Comparison of ENCODE assay signal across 14 mouse cellular contexts in the genomic region with DNA sequence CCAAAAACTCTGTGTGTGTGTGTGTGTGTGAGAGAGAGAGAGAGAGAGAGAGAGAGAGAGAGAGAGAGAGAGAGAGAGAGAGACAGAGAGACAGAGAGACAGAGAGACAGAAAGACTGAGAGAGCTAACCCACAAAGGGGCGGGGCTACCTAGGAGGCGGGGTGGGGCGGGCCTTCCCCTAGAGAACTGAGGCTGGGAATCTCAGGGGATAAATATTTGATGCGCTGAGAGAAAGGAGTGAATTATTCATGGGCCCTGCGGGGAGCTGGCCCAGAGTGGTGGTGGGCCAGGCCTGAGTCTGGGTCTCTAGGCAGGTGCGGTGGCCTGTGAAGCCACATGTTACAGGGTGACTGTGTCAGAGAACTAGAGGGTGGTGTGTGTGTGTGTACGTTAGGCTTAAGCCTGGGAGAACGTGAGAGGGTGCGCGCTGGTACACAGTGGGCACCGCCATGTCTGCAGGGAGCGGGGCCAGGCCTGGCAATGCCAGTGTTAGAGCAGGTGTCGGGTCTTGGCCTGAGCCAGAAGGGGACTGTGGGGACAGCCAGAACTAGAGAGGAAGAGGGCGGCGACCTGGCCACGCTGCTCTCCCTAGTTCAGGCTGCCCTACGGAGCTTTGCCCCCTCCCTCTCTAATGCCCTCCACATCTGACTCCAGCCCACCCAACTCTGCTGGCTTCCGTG. TPM values are rescaled to one million over a fixed set of nuclear protein-coding genes. Genes with fewer than 3 reads are reported as not detected.
A peak's percentile ranks its signal among the peaks of the same experiment; 100 is the strongest.
DNase-seq lines count a peak whose midpoint lies in the region; ATAC-seq and TF ChIP-seq lines count a peak whose summit lies in the region.
"Had no signal": no experiment of that assay in that cellular context is flagged by ENCODE, and none has a peak within 500 bp of the region (broad histone marks: within the 10 kb centered on the region; RNA-seq: fewer than 3 reads in every experiment).

No protein-coding gene starts in this region.

- peaks cover 85% of the 10 kb centered on the region for H3K27me3 ChIP-seq in hindbrain, postnatal 0 days (ENCODE audit: insufficient read depth, low read length)
- H3K27me3 ChIP-seq in hindbrain, embryonic 16.5 days (replicated peaks; ENCODE audit: control insufficient read depth, insufficient read depth, low read length): peaks cover 87% of the 10 kb centered on the region
- H3K27me3 ChIP-seq in midbrain, embryonic 15.5 days (replicated peaks): peaks cover 97% of the 10 kb centered on the region
- peaks cover 45% of the 10 kb centered on the region; the same call in 1 of the 2 replicates for H3K27me3 ChIP-seq in thymus, adult 2 months (ENCODE audit: control insufficient read depth, insufficient read depth, low read length)
- H3K27me3 ChIP-seq in lung, postnatal 0 days (replicated peaks; ENCODE audit: insufficient read depth, low read length): peaks cover 73% of the 10 kb centered on the region

- peak; percentile 17 for DNase-seq in hindbrain, postnatal 0 days (ENCODE audit: low spot score)
- peak; percentile 65 for DNase-seq in brain, adult 2 months (ENCODE audit: low read depth, low spot score)
- peak; percentile 35 to 51 for DNase-seq in cerebellum, postnatal 36 days
- DNase-seq in thymus, adult 2 months: no peak
- no peak for DNase-seq in heart, postnatal 4 days
- no peak for DNase-seq in lung, postnatal 0 days (ENCODE audit: low spot score)
- DNase-seq: adrenal gland, postnatal 25 days; thymus, postnatal 14 days had no signal

- no peak for TF ChIP-seq EP300 in lung, postnatal 0 days (IDR thresholded peaks at IDR 0.05)

- H3K4me3 ChIP-seq in hindbrain, postnatal 0 days (ENCODE audit: low read length): no peak overlapping the region
- H3K4me3 ChIP-seq in hindbrain, embryonic 16.5 days (ENCODE audit: low read length): no peak overlapping the region
- no peak overlapping the region for H3K4me3 ChIP-seq in midbrain, embryonic 15.5 days
- no peak overlapping the region for H3K4me3 ChIP-seq in thymus, adult 2 months (ENCODE audit: control insufficient read depth, insufficient read depth, low read length)
- no peak overlapping the region for H3K4me3 ChIP-seq in lung, postnatal 0 days (ENCODE audit: low read depth, low read length)

- no peaks in the 10 kb centered on the region for H3K9me3 ChIP-seq in hindbrain, postnatal 0 days (ENCODE audit: low read length)
- no peaks in the 10 kb centered on the region for H3K9me3 ChIP-seq in hindbrain, embryonic 16.5 days (ENCODE audit: control insufficient read depth, low read length)
- no peaks in the 10 kb centered on the region for H3K9me3 ChIP-seq in midbrain, embryonic 15.5 days
- H3K9me3 ChIP-seq in lung, postnatal 0 days (ENCODE audit: low read length): no peaks in the 10 kb centered on the region

- no peak for TF ChIP-seq POLR2A in thymus, adult 2 months (IDR thresholded peaks at IDR 0.05; ENCODE audit: control insufficient read depth, extremely low read depth, insufficient read depth, low read length, poor library complexity)

- 0 out of 2 replicates have a peak, but pooled peaks have one; percentile 30 for ATAC-seq in hindbrain, postnatal 0 days
- no peak for ATAC-seq in hindbrain, embryonic 16.5 days
- ATAC-seq in midbrain, embryonic 15.5 days (replicated peaks): no peak
- no peak for ATAC-seq in lung, postnatal 0 days

- WGBS in hindbrain, postnatal 0 days: 12% methylated on average over 18 of the region's 18 CpGs
- 7% methylated on average over 17 of the region's 18 CpGs for WGBS in hindbrain, embryonic 16.5 days
- 8% methylated on average over 17 of the region's 18 CpGs for WGBS in midbrain, embryonic 15.5 days
- WGBS in thymus, adult 2 months: 15% methylated on average over 18 of the region's 18 CpGs
- 10% methylated on average over 14 of the region's 18 CpGs for WGBS in lung, postnatal 0 days

- H3K9ac ChIP-seq in hindbrain, postnatal 0 days (replicated peaks; ENCODE audit: low read length): no peak overlapping the region
- H3K9ac ChIP-seq in hindbrain, embryonic 16.5 days (ENCODE audit: low read depth, low read length): no peak overlapping the region
- no peak overlapping the region for H3K9ac ChIP-seq in midbrain, embryonic 15.5 days
- H3K9ac ChIP-seq in lung, postnatal 0 days (replicated peaks; ENCODE audit: low read depth): no peak overlapping the region

- no peak for TF ChIP-seq CTCF in hindbrain, postnatal 0 days (IDR thresholded peaks at IDR 0.05; ENCODE audit: low read depth)
- TF ChIP-seq CTCF in thymus, adult 2 months (IDR thresholded peaks at IDR 0.05; ENCODE audit: borderline replicate concordance, control insufficient read depth, extremely low read depth, insufficient read depth, low read length, poor library complexity): no peak
- no peak for TF ChIP-seq CTCF in lung, postnatal 0 days (IDR thresholded peaks at IDR 0.05)

- 0 out of 2 replicates have a peak, but pooled peaks cover 6% of the 10 kb centered on the region for H3K4me1 ChIP-seq in hindbrain, postnatal 0 days (ENCODE audit: insufficient read depth, low read length)
- H3K4me1 ChIP-seq in hindbrain, embryonic 16.5 days (ENCODE audit: control insufficient read depth, insufficient read depth, low read depth, low read length): peaks cover 21% of the 10 kb centered on the region
- peaks cover 41% of the 10 kb centered on the region for H3K4me1 ChIP-seq in midbrain, embryonic 15.5 days
- no peaks in the 10 kb centered on the region for H3K4me1 ChIP-seq in thymus, adult 2 months (replicated peaks; ENCODE audit: control insufficient read depth, insufficient read depth, low read length)
- H3K4me1 ChIP-seq in lung, postnatal 0 days (ENCODE audit: insufficient read depth, low read depth, low read length): no peaks in the 10 kb centered on the region

- no peak overlapping the region for H3K27ac ChIP-seq in hindbrain, postnatal 0 days
- H3K27ac ChIP-seq in hindbrain, embryonic 16.5 days (ENCODE audit: low read depth, low read length): no peak overlapping the region
- H3K27ac ChIP-seq in midbrain, embryonic 15.5 days: no peak overlapping the region
- no peak overlapping the region for H3K27ac ChIP-seq in thymus, adult 2 months (ENCODE audit: control insufficient read depth, insufficient read depth, low read length)
- no peak overlapping the region for H3K27ac ChIP-seq in lung, postnatal 0 days (ENCODE audit: low read length)

- H3K4me2 ChIP-seq in hindbrain, postnatal 0 days (ENCODE audit: low read depth, low read length): no peak overlapping the region
- no peak overlapping the region for H3K4me2 ChIP-seq in hindbrain, embryonic 16.5 days (ENCODE audit: low read length)
- 0 out of 2 replicates have a peak overlapping the region, but pooled peaks have one; percentile 4 for H3K4me2 ChIP-seq in midbrain, embryonic 15.5 days
- no peak overlapping the region for H3K4me2 ChIP-seq in lung, postnatal 0 days (replicated peaks; ENCODE audit: low read depth, low read length)

- no peaks in the 10 kb centered on the region for H3K36me3 ChIP-seq in hindbrain, postnatal 0 days (ENCODE audit: insufficient read depth, low read length)
- H3K36me3 ChIP-seq in hindbrain, embryonic 16.5 days (ENCODE audit: control insufficient read depth, insufficient read depth, low read length): no peaks in the 10 kb centered on the region
- no peaks in the 10 kb centered on the region for H3K36me3 ChIP-seq in midbrain, embryonic 15.5 days (replicated peaks)
- H3K36me3 ChIP-seq in thymus, adult 2 months (ENCODE audit: control insufficient read depth, insufficient read depth, low read length): no peaks in the 10 kb centered on the region
- no peaks in the 10 kb centered on the region for H3K36me3 ChIP-seq in lung, postnatal 0 days (ENCODE audit: insufficient read depth, low read length)

RNA-seq across cellular contexts. Expression of a gene that starts 2.0 kb away (rescaled TPM):
- total RNA-seq in hindbrain, postnatal 0 days (2014; rRNA removed): 0.37 and 0.47 TPM in 2 replicates
- polyA plus RNA-seq in hindbrain, postnatal 0 days (2015; fragmentation: Nextera tagmentation; extraction: Ambion mirVana): 0.10 and 0.13 TPM in 2 replicates
- 0.16 and 0.25 TPM in 2 replicates for polyA plus RNA-seq in hindbrain, embryonic 16.5 days (2015; fragmentation: Nextera tagmentation; extraction: Ambion mirVana)
- 0.09 and 0.18 TPM in 2 replicates for polyA plus RNA-seq in midbrain, embryonic 15.5 days (2015; fragmentation: Nextera tagmentation; extraction: Ambion mirVana)
- polyA plus RNA-seq in thymus, adult 2 months (2012; rRNA removed): 0.05 and 0.11 TPM in 2 replicates
- under 1 TPM; 0.09 to 0.12 TPM for total RNA-seq in heart, postnatal 4 days (2021)
- not detected in 2 replicates for polyA plus RNA-seq in lung, postnatal 0 days (2015; fragmentation: Nextera tagmentation; extraction: Ambion mirVana)
- polyA plus RNA-seq: kidney, embryonic 14.5 days; limb, embryonic 14.5 days had no signal

RNA-seq across cellular contexts. Expression of a gene that starts 12.9 kb away (rescaled TPM):
- total RNA-seq in hindbrain, postnatal 0 days (2014; rRNA removed): 0.36 and 0.99 TPM in 2 replicates
- 0.20 and 0.34 TPM in 2 replicates for polyA plus RNA-seq in hindbrain, postnatal 0 days (2015; fragmentation: Nextera tagmentation; extraction: Ambion mirVana)
- 0.06 and 0.18 TPM in 2 replicates for polyA plus RNA-seq in hindbrain, embryonic 16.5 days (2015; fragmentation: Nextera tagmentation; extraction: Ambion mirVana)
- 0.17 TPM in 1 of 2 replicates, not detected in the other for polyA plus RNA-seq in midbrain, embryonic 15.5 days (2015; fragmentation: Nextera tagmentation; extraction: Ambion mirVana)
- 0.26 and 0.32 TPM in 2 replicates for polyA plus RNA-seq in thymus, adult 2 months (2012; rRNA removed)
- not detected for total RNA-seq in heart, postnatal 4 days (2021)
- polyA plus RNA-seq in lung, postnatal 0 days (2015; fragmentation: Nextera tagmentation; extraction: Ambion mirVana): not detected in 2 replicates
- total RNA-seq: adrenal gland, postnatal 25 days; layer of hippocampus, postnatal 14 days had no signal
- polyA plus RNA-seq: heart, embryonic 16.5 days had no signal

RNA-seq across cellular contexts. Expression of a gene that starts 14.7 kb away (rescaled TPM):
- total RNA-seq in hindbrain, postnatal 0 days (2014; rRNA removed): 2.2 and 3.6 TPM in 2 replicates
- 2.7 and 2.8 TPM in 2 replicates for polyA plus RNA-seq in hindbrain, postnatal 0 days (2015; fragmentation: Nextera tagmentation; extraction: Ambion mirVana)
- 2.3 and 2.7 TPM in 2 replicates for polyA plus RNA-seq in hindbrain, embryonic 16.5 days (2015; fragmentation: Nextera tagmentation; extraction: Ambion mirVana)
- 0.75 and 0.90 TPM in 2 replicates for polyA plus RNA-seq in midbrain, embryonic 15.5 days (2015; fragmentation: Nextera tagmentation; extraction: Ambion mirVana)
- polyA plus RNA-seq in thymus, adult 2 months (2012; rRNA removed): 0.06 and 0.12 TPM in 2 replicates
- not detected for total RNA-seq in heart, postnatal 4 days (2021)
- not detected in 2 replicates for polyA plus RNA-seq in lung, postnatal 0 days (2015; fragmentation: Nextera tagmentation; extraction: Ambion mirVana)
- total RNA-seq: adrenal gland, postnatal 25 days had no signal
- polyA plus RNA-seq: heart, embryonic 16.5 days; kidney, embryonic 14.5 days; limb, embryonic 14.5 days had no signal

RNA-seq across cellular contexts. Expression of a gene that starts 22.4 kb away (rescaled TPM):
- total RNA-seq in hindbrain, postnatal 0 days (2014; rRNA removed): 8.3 and 10.8 TPM in 2 replicates
- polyA plus RNA-seq in hindbrain, postnatal 0 days (2015; fragmentation: Nextera tagmentation; extraction: Ambion mirVana): 1.8 and 1.9 TPM in 2 replicates
- polyA plus RNA-seq in hindbrain, embryonic 16.5 days (2015; fragmentation: Nextera tagmentation; extraction: Ambion mirVana): 1.4 and 2.0 TPM in 2 replicates
- polyA plus RNA-seq in midbrain, embryonic 15.5 days (2015; fragmentation: Nextera tagmentation; extraction: Ambion mirVana): 0.96 and 1.0 TPM in 2 replicates
- 1.6 and 2.1 TPM in 2 replicates for polyA plus RNA-seq in thymus, adult 2 months (2012; rRNA removed)
- total RNA-seq in heart, postnatal 4 days (2021): 1 to 10 TPM in 1 of 2 experiments, under 1 TPM in 1; 0.86 to 1.4 TPM
- 0.17 and 0.24 TPM in 2 replicates for polyA plus RNA-seq in lung, postnatal 0 days (2015; fragmentation: Nextera tagmentation; extraction: Ambion mirVana)

RNA-seq across cellular contexts. Expression of a gene that starts 43.0 kb away (rescaled TPM):
- total RNA-seq in hindbrain, postnatal 0 days (2014; rRNA removed): 20.0 and 22.6 TPM in 2 replicates
- 15.0 and 16.4 TPM in 2 replicates for polyA plus RNA-seq in hindbrain, postnatal 0 days (2015; fragmentation: Nextera tagmentation; extraction: Ambion mirVana)
- 21.2 and 22.5 TPM in 2 replicates for polyA plus RNA-seq in hindbrain, embryonic 16.5 days (2015; fragmentation: Nextera tagmentation; extraction: Ambion mirVana)
- 21.5 and 22.1 TPM in 2 replicates for polyA plus RNA-seq in midbrain, embryonic 15.5 days (2015; fragmentation: Nextera tagmentation; extraction: Ambion mirVana)
- 31.8 and 36.3 TPM in 2 replicates for polyA plus RNA-seq in thymus, adult 2 months (2012; rRNA removed)
- 1 to 10 TPM; 7.5 to 9.5 TPM for total RNA-seq in heart, postnatal 4 days (2021)
- 6.9 and 7.9 TPM in 2 replicates for polyA plus RNA-seq in lung, postnatal 0 days (2015; fragmentation: Nextera tagmentation; extraction: Ambion mirVana)

Comparison
In these comparisons a context has a peak if more than half of its experiments do, and no peak if none do; other contexts are left out.
1. DNase-seq: peak in hindbrain, postnatal 0 days (single experiment), brain, adult 2 months (single experiment) and cerebellum, postnatal 36 days (2 of 2); none in thymus, adult 2 months (single experiment), heart, postnatal 4 days (single experiment) and lung, postnatal 0 days (single experiment).